Mouse (Mus musculus) embryonic facial prominence, embryonic 12.5 days (tissue): ENCODE measurements around the gene Fis1. TPM values are rescaled to one million over a fixed set of nuclear protein-coding genes. Genes with fewer than 3 reads are reported as not detected.

ENCODE experiments used
- ATAC-seq: fragments of 200-750 bp; cut with Nextera tagmentation; 2 replicates; pipeline ENCODE4 v1.8.0; 2017; ENCODE audit not compliant: insufficient number of reproducible peaks, insufficient read depth, low FRiP score, low TSS enrichment
- H3K27ac ChIP-seq: fragments of 300-500 bp; sonication (generic); 2 replicates; pipeline ENCODE4 v1.5.1; 2016; ENCODE audit warnings: mild to moderate bottlenecking
- H3K27me3 ChIP-seq: fragments of 300-500 bp; sonication (generic); 2 replicates; pipeline ENCODE4 v1.6.1; 2016; ENCODE audit warnings: mild to moderate bottlenecking, moderate library complexity
- H3K36me3 ChIP-seq: fragments of 300-500 bp; sonication (generic); 2 replicates; pipeline ENCODE4 v1.6.1; 2016; ENCODE audit warnings: mild to moderate bottlenecking
- H3K4me1 ChIP-seq: fragments of 300-500 bp; sonication (generic); 2 replicates; pipeline ENCODE4 v1.6.1; 2016
- H3K4me2 ChIP-seq: fragments of 300-500 bp; sonication (generic); replicated peaks from 2 replicates; pipeline ENCODE4 v1.6.1; 2016; ENCODE audit warnings: mild to moderate bottlenecking, moderate library complexity
- H3K4me3 ChIP-seq: fragments of 300-500 bp; sonication (generic); 2 replicates; pipeline ENCODE4 v1.5.1; 2016; ENCODE audit warnings: mild to moderate bottlenecking
- H3K9ac ChIP-seq: fragments of 300-500 bp; sonication (generic); 2 replicates; pipeline ENCODE4 v1.6.1; 2016; ENCODE audit warnings: mild to moderate bottlenecking, moderate library complexity
- H3K9me3 ChIP-seq: fragments of 300-500 bp; sonication (generic); 2 replicates; pipeline ENCODE4 v1.6.1; 2016; ENCODE audit warnings: mild to moderate bottlenecking, moderate library complexity
- WGBS: fragments of 180-500 bp; shearing (Covaris S2); methylation state at CpG from one replicate; pipeline ENCODE4 v1.1.7; 2016; 5-methylcytosine and 5-hydroxymethylcytosine counted together
- microRNA counts: library from miRNA; unstranded; fragments of <30 nt; microRNA quantifications from one replicate; lab custom pipeline; 2017
- microRNA-seq: library from miRNA; unstranded; fragments of <30 nt; microRNA quantifications from one replicate; pipeline ENCODE4, GENCODE M21; 2017
- polyA plus RNA-seq: library from polyadenylated mRNA; unstranded; fragments of >200 nt; fragmentation: Nextera tagmentation; extraction: Ambion mirVana; gene quantifications from 2 replicates; pipeline ENCODE4 v1.2.1, GENCODE M21; 2016

The Fis1 gene
- polyA plus RNA-seq, 1 experiment from 2014 or later: 286 TPM

GRCm38 (mm10) chr5:137000612-137001011, 47.5 kb downstream of the Fis1 start:
- Histone ChIP-seq H3K4me1 (peaks cover 7% of the 10 kb centered on the region; the same call in 1 of the 2 replicates), H3K9ac (no peak overlapping the region), H3K27me3 (no peaks in the 10 kb centered on the region), H3K4me3 (no peak overlapping the region), H3K4me2 (no peak overlapping the region), H3K36me3 (peaks cover 10% of the 10 kb centered on the region), H3K9me3 (no peaks in the 10 kb centered on the region), H3K27ac (no peak overlapping the region)
- ATAC-seq: no peak
- 73% methylated on average over 2 of the region's 2 CpGs for WGBS

DNA sequence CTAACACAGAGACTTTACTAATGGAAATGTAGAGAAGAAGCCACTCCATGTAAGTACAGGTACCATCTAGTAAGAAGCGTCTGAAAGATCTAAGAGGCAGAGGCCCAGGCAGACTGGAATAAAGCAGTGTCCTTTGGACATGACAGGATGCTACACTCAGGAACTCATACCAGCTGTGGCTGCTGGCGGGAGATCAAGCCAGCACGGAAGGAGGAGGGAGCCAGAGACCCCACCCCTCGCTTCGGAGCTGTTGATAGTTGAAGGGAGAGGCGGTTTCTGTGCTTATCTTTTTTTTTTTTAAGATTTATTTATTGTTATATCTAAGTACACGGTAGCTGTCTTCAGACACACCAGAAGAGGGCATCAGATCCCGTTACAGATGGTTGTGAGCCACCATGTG, 54.2 kb downstream of the Fis1 start:
- no peaks in the 10 kb centered on the region for H3K9me3 ChIP-seq
- no peak for ATAC-seq
- H3K36me3 ChIP-seq: no peaks in the 10 kb centered on the region
- H3K9ac ChIP-seq: no peak overlapping the region
- H3K4me2 ChIP-seq: no peak overlapping the region
- WGBS: 64% methylated on average over 8 of the region's 8 CpGs
- H3K4me3 ChIP-seq: no peak overlapping the region
- H3K27ac ChIP-seq: no peak overlapping the region
- no peaks in the 10 kb centered on the region for H3K27me3 ChIP-seq
- H3K4me1 ChIP-seq: no peaks in the 10 kb centered on the region

DNA sequence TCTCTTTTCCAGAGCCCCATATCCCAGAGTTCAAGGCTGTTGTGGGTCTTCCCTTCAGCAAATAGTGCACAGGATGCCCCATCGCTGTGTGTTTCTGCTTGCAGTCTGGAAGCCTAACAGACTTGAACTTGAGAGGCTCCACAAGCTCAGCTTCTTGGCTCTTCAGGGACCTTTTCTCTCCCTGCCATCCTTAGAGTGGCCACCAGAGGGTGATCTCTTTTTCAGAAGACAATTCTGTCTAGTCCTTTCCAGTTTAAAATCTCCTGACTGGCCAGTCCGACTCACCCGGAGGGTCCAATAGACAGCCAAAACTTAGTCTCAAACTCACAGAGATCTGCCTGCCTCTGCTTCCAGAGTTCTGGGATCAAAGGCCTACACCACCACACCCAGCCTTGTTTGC, 56.9 kb downstream of the Fis1 start:
- Histone ChIP-seq H3K9me3 (no peaks in the 10 kb centered on the region), H3K4me1 (no peaks in the 10 kb centered on the region), H3K27ac (no peak overlapping the region), H3K27me3 (no peaks in the 10 kb centered on the region), H3K36me3 (no peaks in the 10 kb centered on the region), H3K4me2 (no peak overlapping the region), H3K4me3 (no peak overlapping the region), H3K9ac (no peak overlapping the region)
- ATAC-seq: no peak
- 27% methylated on average over 3 of the region's 3 CpGs for WGBS

- WGBS: 75% methylated on average over 15 of the region's 15 CpGs
- Histone ChIP-seq H3K9ac (no peak overlapping the region), H3K4me2 (no peak overlapping the region), H3K4me3 (no peak overlapping the region), H3K36me3 (no peaks in the 10 kb centered on the region), H3K27me3 (no peaks in the 10 kb centered on the region), H3K9me3 (no peaks in the 10 kb centered on the region), H3K27ac (no peak overlapping the region), H3K4me1 (no peaks in the 10 kb centered on the region)
- no peak for ATAC-seq
Observed at GRCm38 (mm10) chr5:137012401-137012950, 59.4 kb downstream of the Fis1 start.

MicroRNAs within 50 kb of the gene (microRNA counts, 519-probe panel; counts per million panel counts)
- 460 counts per million, percentile 65 among the panel's probes with 10 or more counts for microRNA mmu-miR-702 (lab: Ali Mortazavi, UCI)

Small RNA genes within 50 kb of the gene (microRNA-seq; reads per million reads assigned to microRNA genes)
- gene Mir702: 46.6 reads per million, percentile 43 among the genes with 10 or more reads in this experiment

Other genes with a start within 250 kb of the Fis1 start
- 239 and 242 TPM in 2 replicates for gene Col26a1, start 70.1 kb upstream of the Fis1 start, polyA plus RNA-seq
- 67.9 and 70.2 TPM in 2 replicates for gene Ift22, start 45.1 kb upstream of the Fis1 start, polyA plus RNA-seq
- gene Cldn15, start 13.3 kb downstream of the Fis1 start, polyA plus RNA-seq: 0.17 TPM in 1 of 2 replicates, not detected in the other
- 41.5 and 51.4 TPM in 2 replicates for gene Plod3, start 33.7 kb downstream of the Fis1 start, polyA plus RNA-seq
- gene Znhit1, start 34.7 kb downstream of the Fis1 start, polyA plus RNA-seq: 115 and 128 TPM in 2 replicates
- gene Vgf, start 73.1 kb downstream of the Fis1 start, polyA plus RNA-seq: 1.2 and 2.5 TPM in 2 replicates
- gene Ap1s1, start 92.9 kb downstream of the Fis1 start, polyA plus RNA-seq: 173 and 175 TPM in 2 replicates
- gene Serpine1, start 119.0 kb downstream of the Fis1 start, polyA plus RNA-seq: 0.25 and 0.36 TPM in 2 replicates
- 6.6 and 6.8 TPM in 2 replicates for gene Trim56, start 162.9 kb downstream of the Fis1 start, polyA plus RNA-seq
- gene Muc3, start 196.0 kb downstream of the Fis1 start, polyA plus RNA-seq: not detected in 2 replicates